Mouse (Mus musculus): Measurements from ENCODE around the gene Ipo11. TPM values are rescaled to one million over a fixed set of nuclear protein-coding genes. Genes with fewer than 3 reads are reported as not detected.

Gene Ipo11
- 22.7 TPM for polyA plus RNA-seq (2014; fragmentation: Illumina TruSeq; extraction: RNeasy Lipid Tissue Mini Kit (QIAGEN cat#74804); ENCODE audit: low read depth, low replicate concordance)

DNA sequence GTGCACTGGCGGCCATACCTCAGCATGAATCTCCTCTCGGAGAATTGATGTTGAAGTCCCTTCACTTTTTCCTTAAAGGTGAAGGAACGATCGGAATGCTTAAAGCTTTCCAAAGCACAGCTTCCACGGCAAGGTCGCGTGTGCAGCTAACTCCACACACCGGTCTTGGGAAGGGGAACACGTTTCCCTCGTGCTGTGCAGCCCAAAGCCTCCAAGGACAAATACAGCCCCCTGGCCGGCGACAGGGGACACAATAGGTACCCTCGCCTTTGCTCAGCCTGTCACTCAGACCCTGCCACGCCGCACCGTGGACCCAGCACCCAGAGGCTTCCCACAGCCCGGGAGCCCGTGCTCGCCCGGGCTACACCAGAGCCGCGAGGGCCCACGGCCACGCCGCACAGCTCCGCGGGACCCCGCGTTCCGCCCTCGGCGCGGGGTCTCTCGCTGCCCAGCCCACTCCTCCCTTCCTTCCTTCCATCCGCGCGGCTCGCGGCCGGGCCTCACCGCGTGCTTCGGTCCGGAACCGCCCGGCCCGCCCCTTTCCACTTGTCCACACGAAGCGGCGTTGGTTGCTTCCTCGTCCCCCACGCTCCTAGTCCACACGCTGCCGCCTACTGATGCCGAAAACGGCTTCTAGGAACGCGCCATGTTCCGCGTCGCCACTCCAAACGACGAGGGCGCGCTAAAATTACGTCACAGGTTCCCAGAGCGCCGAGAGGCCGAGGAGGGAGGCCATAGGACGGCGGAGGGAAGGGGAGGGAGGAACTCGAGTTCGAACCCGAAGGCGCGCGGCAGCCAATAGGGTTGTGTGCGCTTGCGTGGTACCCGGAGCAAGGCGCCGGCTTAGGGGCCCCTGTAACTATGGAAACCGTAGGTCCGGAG lies at the start of gene Ipo11:
Gene Ipo11 (minus strand): TSS at position 703 of the 882 bp plus-strand sequence.

DNA sequence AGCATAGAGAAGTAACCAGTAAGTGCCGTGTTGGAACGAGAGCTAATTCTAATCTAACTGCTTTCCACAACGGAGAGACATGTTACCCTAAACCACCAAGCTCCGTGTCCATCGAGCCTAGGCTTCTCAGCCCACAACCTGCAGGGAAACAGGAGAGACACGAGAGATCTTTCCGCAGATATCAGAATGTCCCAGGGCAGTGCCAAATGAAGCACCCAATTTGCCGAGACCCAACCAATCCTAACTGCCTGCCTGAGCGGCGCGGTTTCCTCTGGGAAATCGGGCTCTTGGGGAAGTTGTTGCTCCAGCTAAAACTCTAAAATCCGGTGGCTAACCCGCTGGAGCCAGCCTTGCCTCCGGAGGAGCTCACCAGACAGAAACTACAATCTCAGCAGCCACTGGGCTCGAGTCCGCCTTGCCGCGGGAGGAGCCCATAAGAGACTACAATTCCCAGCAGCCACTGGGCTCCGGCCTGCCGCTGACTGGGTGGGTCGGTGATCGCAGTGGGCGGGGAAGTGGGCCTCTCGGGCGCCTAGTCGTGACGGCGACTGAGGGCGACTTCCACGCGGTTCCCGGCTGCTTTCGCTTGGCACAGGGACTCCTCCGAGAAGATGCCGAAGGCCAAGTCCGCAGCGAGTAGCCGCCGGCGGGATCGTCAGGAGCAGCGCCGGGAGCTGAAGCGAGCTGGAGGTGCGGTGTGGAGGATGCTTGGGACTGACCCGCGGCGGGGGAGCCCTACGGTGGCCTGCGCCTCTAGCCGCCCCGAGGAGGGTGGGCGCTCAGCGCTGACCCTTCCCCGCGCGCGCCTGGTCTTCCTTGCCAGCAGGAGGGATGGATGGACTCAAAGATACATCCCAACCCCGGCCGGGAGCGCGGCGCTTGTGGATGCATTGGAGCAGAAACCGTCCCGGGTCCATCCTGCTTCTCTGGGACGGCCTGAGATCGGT lies 10.1 kb upstream of the Ipo11 start, which contains the start of gene Dimt1:
Gene Dimt1 (plus strand): TSS at position 534 of the 947 bp plus-strand sequence.

Other genes starting within 250 kb of the Ipo11 start
- gene Dimt1, start 10.2 kb upstream of the Ipo11 start, polyA plus RNA-seq (2014; fragmentation: Illumina TruSeq; extraction: RNeasy Lipid Tissue Mini Kit (QIAGEN cat#74804); ENCODE audit: low read depth, low replicate concordance) = 9.4 TPM
- gene Kif2a, start 85.2 kb upstream of the Ipo11 start, polyA plus RNA-seq (2014; fragmentation: Illumina TruSeq; extraction: RNeasy Lipid Tissue Mini Kit (QIAGEN cat#74804); ENCODE audit: low read depth, low replicate concordance) = 16.6 TPM

Data from adipose tissue, adult 10 weeks (tissue).